Mouse (Mus musculus): ENCODE results near the gene Apobec1. TPM values are rescaled to one million over a fixed set of nuclear protein-coding genes. Genes with fewer than 3 reads are reported as not detected.
"Not testable (repeated sequence)": the region's sequence is repeated elsewhere in the genome, so short reads cannot be mapped to it uniquely, and the experiment has no call there.

The Apobec1 gene
- polyA plus RNA-seq, 1 experiment: 728 TPM

DNA sequence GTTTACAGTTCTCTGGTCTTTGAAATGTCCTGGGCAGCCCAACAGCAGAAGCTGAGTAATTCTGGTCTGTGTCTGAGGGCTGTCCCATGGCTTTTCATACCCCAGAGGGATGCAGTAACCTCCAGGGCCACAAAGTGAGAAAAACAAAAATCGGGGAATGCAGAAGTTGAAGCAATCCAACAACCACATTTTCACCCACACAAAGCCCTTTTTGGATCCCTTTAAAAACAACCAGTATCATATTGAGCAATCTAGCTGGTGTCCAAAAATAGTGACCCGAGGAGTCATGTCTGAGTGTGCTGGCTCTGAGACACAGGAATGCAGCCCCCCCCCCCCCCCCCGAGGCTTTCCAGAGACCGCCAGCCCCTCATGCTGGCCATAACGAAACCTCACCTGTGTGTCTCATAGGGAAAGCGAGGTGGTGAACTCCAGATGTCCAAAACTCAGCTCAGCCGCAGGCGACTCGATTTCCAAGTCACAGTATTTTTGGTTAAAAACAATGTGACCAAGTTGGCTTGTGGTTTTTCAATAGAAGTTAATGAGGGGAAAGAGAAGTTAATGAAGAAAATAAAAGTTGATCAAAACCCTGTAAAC is 56.9 kb downstream of the Apobec1 start:
- H3K27ac ChIP-seq (ENCODE audit: insufficient read depth, low read depth, low read length): peak overlapping the region; percentile 95
- peak overlapping the region; percentile 42 for H3K4me3 ChIP-seq (ENCODE audit: insufficient read depth, low read length)
- H3K4me1 ChIP-seq (ENCODE audit: control insufficient read depth, insufficient read depth, low read length): peaks cover 25% of the 10 kb centered on the region
- TF ChIP-seq CTCF (IDR thresholded peaks at IDR 0.05; ENCODE audit: low read depth, low read length) (no peak), POLR2A (IDR thresholded peaks at IDR 0.05; ENCODE audit: borderline replicate concordance, low read depth, low read length) (no peak)

DNA sequence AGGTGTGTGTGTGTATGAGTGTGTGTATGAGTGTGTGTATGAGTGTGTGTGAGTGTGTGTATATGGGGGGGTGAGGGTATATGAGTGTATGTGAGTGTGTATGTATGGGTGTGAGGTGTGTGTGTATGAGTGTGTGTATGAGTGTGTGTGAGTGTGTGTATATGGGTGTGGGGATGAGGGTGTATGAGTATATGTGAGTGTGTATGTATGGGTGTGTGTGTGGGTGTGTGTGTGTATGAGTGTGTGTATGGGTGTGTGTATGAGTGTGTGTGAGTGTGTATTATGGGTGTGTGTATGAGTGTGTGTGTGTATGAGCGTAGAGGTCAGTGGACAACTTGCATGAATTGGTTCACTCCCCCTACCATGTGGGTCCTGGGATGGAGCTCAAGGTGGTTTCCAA is 57.6 kb downstream of the Apobec1 start:
- H3K27ac ChIP-seq (ENCODE audit: insufficient read depth, low read depth, low read length): peak overlapping the region; percentile 88
- TF ChIP-seq POLR2A (IDR thresholded peaks at IDR 0.05; ENCODE audit: borderline replicate concordance, low read depth, low read length) (no peak), CTCF (IDR thresholded peaks at IDR 0.05; ENCODE audit: low read depth, low read length) (no peak)
- H3K4me3 ChIP-seq (ENCODE audit: insufficient read depth, low read length): no peak overlapping the region
- H3K4me1 ChIP-seq (ENCODE audit: control insufficient read depth, insufficient read depth, low read length): peaks cover 25% of the 10 kb centered on the region

DNA sequence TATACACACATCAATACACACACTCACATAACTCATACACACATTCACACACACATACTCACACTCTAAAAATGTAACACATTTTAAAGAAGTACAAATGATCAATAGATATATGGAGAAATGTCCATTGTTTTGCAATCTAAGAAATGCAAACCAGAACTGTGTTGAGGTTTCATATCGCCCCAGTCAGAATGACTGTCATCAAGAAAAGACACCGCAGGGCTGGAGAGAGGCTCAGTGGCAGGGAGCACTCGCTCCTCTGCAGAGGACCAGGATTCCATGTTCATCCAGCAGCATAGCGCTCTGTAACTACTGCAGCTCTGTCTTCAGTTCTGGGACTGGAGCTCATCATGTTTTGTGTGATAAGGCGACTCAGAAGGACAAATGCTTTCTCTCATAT is 58.7 kb downstream of the Apobec1 start:
- no peak overlapping the region for H3K27ac ChIP-seq (ENCODE audit: insufficient read depth, low read depth, low read length)
- no peak for TF ChIP-seq CTCF (IDR thresholded peaks at IDR 0.05; ENCODE audit: low read depth, low read length)
- TF ChIP-seq POLR2A (IDR thresholded peaks at IDR 0.05; ENCODE audit: borderline replicate concordance, low read depth, low read length): no peak

DNA sequence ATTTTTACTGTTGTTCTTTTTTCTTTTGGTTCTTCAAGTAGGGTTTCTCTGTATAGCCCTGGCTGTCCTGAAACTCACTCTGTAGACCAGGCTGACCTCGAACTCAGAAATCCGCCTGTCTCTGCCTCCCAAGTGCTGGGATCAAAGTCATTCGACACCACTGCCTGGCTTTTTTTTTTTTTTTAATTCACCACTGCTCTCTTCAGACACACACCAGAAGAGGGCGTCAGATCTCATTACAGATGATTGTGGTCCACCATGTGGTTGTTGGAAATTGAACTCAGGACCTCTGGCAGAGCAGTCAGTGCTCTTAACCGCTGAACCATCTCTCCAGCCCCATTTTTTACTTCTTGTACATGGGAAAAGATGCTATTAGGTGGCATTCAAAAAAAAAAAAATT is 59.8 kb downstream of the Apobec1 start:
- H3K4me3 ChIP-seq (ENCODE audit: insufficient read depth, low read length); H3K27ac ChIP-seq (ENCODE audit: insufficient read depth, low read depth, low read length): not testable (repeated sequence)
- H3K4me1 ChIP-seq (ENCODE audit: control insufficient read depth, insufficient read depth, low read length): peaks cover 25% of the 10 kb centered on the region

More for the DNA sequence above, 58.7 kb downstream of the Apobec1 start:
- Histone ChIP-seq H3K4me3 (ENCODE audit: insufficient read depth, low read length) (no peak overlapping the region), H3K4me1 (ENCODE audit: control insufficient read depth, insufficient read depth, low read length) (peaks cover 25% of the 10 kb centered on the region)

DNA sequence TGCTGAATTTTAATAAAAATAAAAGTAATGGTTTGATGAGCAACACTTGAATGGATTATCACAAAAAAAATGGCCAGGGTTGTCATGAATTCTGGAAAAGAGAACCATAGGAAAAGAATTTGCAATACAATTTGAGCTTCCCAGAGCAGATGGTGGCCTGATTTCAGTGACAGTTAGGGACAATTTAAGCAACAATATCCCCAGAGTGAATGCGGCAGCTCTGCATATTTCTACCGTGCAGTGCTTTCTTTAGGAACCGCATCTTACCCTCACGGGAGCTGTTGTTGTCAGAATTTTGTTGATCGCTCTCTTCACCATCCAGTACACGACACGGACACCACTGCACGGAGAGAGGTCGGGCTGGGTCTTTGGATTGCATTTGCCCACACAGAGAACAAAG is 62.7 kb downstream of the Apobec1 start:
- Histone ChIP-seq H3K4me1 (ENCODE audit: control insufficient read depth, insufficient read depth, low read length) (peaks cover 9% of the 10 kb centered on the region), H3K27ac (ENCODE audit: insufficient read depth, low read depth, low read length) (no peak overlapping the region), H3K4me3 (ENCODE audit: insufficient read depth, low read length) (no peak overlapping the region)
- TF ChIP-seq POLR2A (IDR thresholded peaks at IDR 0.05; ENCODE audit: borderline replicate concordance, low read depth, low read length) (no peak), CTCF (IDR thresholded peaks at IDR 0.05; ENCODE audit: low read depth, low read length) (no peak)

DNA sequence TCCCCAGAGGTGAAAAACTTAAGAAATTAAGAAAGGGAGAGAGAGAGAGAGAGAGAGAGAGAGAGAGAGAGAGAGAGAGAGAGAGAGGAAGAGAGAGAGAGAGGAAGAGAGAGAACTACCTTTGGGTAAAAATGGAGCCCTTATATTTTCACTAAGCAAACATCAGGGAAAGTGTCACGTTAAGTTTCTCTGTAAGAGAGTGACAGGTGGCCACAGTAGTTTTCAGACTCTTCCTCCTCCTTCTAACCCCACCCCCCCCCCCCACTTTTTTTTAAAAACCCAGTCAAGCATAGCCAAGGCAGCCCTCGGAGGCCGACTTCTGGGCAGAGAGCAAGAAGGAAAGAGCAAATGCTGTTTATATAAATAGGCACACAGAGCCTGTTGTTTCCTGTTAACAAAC is 68.2 kb downstream of the Apobec1 start:
- H3K27ac ChIP-seq (ENCODE audit: insufficient read depth, low read depth, low read length): no peak overlapping the region
- H3K4me1 ChIP-seq (ENCODE audit: control insufficient read depth, insufficient read depth, low read length): 0 out of 2 replicates have a peak, but pooled peaks cover 3% of the 10 kb centered on the region
- TF ChIP-seq POLR2A (IDR thresholded peaks at IDR 0.05; ENCODE audit: borderline replicate concordance, low read depth, low read length) (no peak), CTCF (IDR thresholded peaks at IDR 0.05; ENCODE audit: low read depth, low read length) (no peak)

DNA sequence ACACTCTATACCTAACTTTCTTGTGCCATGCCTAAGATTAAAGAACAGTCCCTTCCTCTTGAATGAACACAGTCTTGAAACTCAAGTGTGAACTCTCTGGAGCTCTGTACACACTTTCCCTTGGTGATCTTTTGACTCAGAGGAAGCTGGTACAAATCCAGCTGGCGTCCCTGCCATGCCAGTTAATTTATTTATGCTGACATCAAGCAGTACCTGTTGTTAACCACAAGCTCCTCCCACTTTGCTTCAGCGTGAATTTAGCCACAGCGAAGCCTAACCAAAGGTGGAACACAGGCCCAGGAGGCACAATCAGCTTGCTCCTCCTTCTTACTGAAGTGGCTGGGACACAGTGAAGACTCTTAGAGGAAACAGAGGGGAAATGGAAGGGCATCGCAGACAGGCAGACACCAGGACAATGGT is 69.4 kb downstream of the Apobec1 start:
- Histone ChIP-seq H3K27ac (ENCODE audit: insufficient read depth, low read depth, low read length) (no peak overlapping the region), H3K4me3 (ENCODE audit: insufficient read depth, low read length) (no peak overlapping the region), H3K4me1 (ENCODE audit: control insufficient read depth, insufficient read depth, low read length) (0 out of 2 replicates have a peak, but pooled peaks cover 3% of the 10 kb centered on the region)
- TF ChIP-seq POLR2A (IDR thresholded peaks at IDR 0.05; ENCODE audit: borderline replicate concordance, low read depth, low read length) (no peak), CTCF (IDR thresholded peaks at IDR 0.05; ENCODE audit: low read depth, low read length) (no peak)

More for the DNA sequence above, 68.2 kb downstream of the Apobec1 start:
- H3K4me3 ChIP-seq (ENCODE audit: insufficient read depth, low read length): no peak overlapping the region

DNA sequence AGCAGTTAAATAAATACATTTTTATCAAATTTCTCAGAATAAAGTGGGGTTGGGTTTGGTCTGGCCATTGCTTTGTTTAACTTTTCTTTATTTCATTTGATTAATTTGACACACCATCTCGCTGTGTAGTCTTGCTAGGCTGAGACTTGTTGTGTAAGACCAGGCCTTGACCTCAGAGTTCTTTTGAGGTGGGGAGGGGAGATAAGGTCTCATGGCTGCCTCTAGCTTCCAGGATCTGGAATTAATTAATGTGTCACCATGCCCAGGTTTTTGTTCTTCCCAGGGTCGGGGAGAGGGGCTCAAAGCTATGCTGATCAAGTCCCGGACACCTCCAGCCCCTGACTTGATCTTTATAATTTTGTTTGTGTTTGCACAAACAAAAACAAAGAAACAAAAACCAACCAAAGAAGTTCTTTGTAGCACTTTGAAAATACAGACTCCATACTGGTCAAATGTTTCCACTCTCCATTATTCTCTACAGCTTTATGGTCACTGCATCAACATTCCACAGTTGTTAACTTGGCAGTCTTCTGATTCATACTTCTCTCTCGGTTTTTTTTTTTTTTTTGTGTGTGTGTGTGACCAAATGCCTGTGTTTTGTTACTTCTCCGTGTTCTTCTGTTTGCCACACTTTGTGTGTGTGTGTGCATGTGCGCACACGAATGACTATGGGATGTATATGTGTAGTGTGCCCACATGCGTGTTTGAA is 70.6 kb downstream of the Apobec1 start:
- Histone ChIP-seq H3K4me3 (ENCODE audit: insufficient read depth, low read length) (no peak overlapping the region), H3K4me1 (ENCODE audit: control insufficient read depth, insufficient read depth, low read length) (0 out of 2 replicates have a peak, but pooled peaks cover 3% of the 10 kb centered on the region), H3K27ac (ENCODE audit: insufficient read depth, low read depth, low read length) (no peak overlapping the region)
- no peak for TF ChIP-seq CTCF (IDR thresholded peaks at IDR 0.05; ENCODE audit: low read depth, low read length)
- TF ChIP-seq POLR2A (IDR thresholded peaks at IDR 0.05; ENCODE audit: borderline replicate concordance, low read depth, low read length): no peak

DNA sequence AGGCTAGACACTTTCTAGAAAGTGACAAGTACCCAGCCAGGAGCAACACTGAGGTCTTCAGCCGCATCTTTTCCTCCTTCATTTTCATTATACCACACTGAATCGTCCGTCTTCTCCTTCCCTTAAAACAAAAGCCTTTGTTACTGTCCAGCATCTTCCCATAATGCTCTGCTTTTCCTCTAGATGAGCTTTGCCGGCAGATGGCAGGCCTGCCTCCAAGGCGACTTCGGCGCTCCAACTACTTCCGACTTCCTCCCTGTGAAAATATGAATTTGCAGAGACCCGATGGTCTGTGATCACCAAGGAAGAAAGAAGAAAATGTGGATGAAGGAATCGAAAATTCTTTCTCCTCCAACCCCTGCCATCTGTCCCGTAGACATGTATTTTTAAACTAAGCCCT is 74.1 kb downstream of the Apobec1 start:
- Histone ChIP-seq H3K4me1 (ENCODE audit: control insufficient read depth, insufficient read depth, low read length) (0 out of 2 replicates have a peak, but pooled peaks cover 3% of the 10 kb centered on the region), H3K27ac (ENCODE audit: insufficient read depth, low read depth, low read length) (no peak overlapping the region), H3K4me3 (ENCODE audit: insufficient read depth, low read length) (no peak overlapping the region)
- TF ChIP-seq CTCF (IDR thresholded peaks at IDR 0.05; ENCODE audit: low read depth, low read length): no peak

Other genes starting within 250 kb of the Apobec1 start
- gene Rimklb, start 103.7 kb downstream of the Apobec1 start, polyA plus RNA-seq (2012; ENCODE audit: insufficient read depth, insufficient read length, missing spikeins): not detected in 2 replicates
- 0.32 TPM in 1 of 2 replicates, not detected in the other for gene Mfap5, start 96.6 kb downstream of the Apobec1 start, polyA plus RNA-seq (2012; ENCODE audit: insufficient read depth, insufficient read length, missing spikeins)
- 0.45 TPM in 1 of 2 replicates, not detected in the other for gene Aicda, start 48.6 kb downstream of the Apobec1 start, polyA plus RNA-seq (2012; ENCODE audit: insufficient read depth, insufficient read length, missing spikeins)
- 30.2 and 32.0 TPM in 2 replicates for gene Gdf3, start 7.6 kb upstream of the Apobec1 start, polyA plus RNA-seq (2012; ENCODE audit: insufficient read depth, insufficient read length, missing spikeins)
- gene Dppa3, start 24.0 kb upstream of the Apobec1 start, polyA plus RNA-seq (2012; ENCODE audit: insufficient read depth, insufficient read length, missing spikeins): 14.6 and 20.2 TPM in 2 replicates
- not detected in 2 replicates for gene Nanog, start 105.0 kb upstream of the Apobec1 start, polyA plus RNA-seq (2012; ENCODE audit: insufficient read depth, insufficient read length, missing spikeins)
- gene Slc2a3, start 199.2 kb upstream of the Apobec1 start, polyA plus RNA-seq (2012; ENCODE audit: insufficient read depth, insufficient read length, missing spikeins): 5.8 and 6.4 TPM in 2 replicates
- gene Foxj2, start 217.5 kb upstream of the Apobec1 start, polyA plus RNA-seq (2012; ENCODE audit: insufficient read depth, insufficient read length, missing spikeins): 30.3 and 34.4 TPM in 2 replicates

Measured in bone marrow macrophage, adult 2 months (primary cell).